Mouse (Mus musculus) CH12.LX (cell line): ENCODE results near the gene Arrb1.

ENCODE experiments used
- BHLHE40 ChIP-seq: IDR thresholded peaks from 2 replicates; pipeline ENCODE4 v1.6.1; 2011; ENCODE audit warnings: mild to moderate bottlenecking, low read depth, low read length, improper control_type of control experiment
- PAX5 ChIP-seq: IDR thresholded peaks from 2 replicates; pipeline ENCODE4 v1.6.1; 2012; ENCODE audit warnings: low read length, inconsistent platforms, mixed read lengths
- POLR2A ChIP-seq: IDR thresholded peaks from 2 replicates; pipeline ENCODE4 v1.6.1; 2011; ENCODE audit warnings: low read depth, mild to moderate bottlenecking, improper control_type of control experiment, low read length
- POLR2AphosphoS2 ChIP-seq: IDR thresholded peaks from 2 replicates; pipeline ENCODE4 v1.6.1; 2011; ENCODE audit warnings: low read depth, low read length, improper control_type of control experiment
- UBTF ChIP-seq: IDR thresholded peaks from 2 replicates; pipeline ENCODE4 v1.6.1; 2012; ENCODE audit warnings: low read depth, mild to moderate bottlenecking, inconsistent platforms, low read length, improper control_type of control experiment, moderate library complexity
- ZC3H11A ChIP-seq: IDR thresholded peaks from 2 replicates; pipeline ENCODE4 v1.6.1; 2012; ENCODE audit warnings: low read depth, mild to moderate bottlenecking, inconsistent platforms, low read length, improper control_type of control experiment
- ZKSCAN1 ChIP-seq: IDR thresholded peaks from 2 replicates; pipeline ENCODE4 v1.6.1; 2012; ENCODE audit warnings: low read depth, inconsistent platforms, low read length, improper control_type of control experiment, borderline replicate concordance

GRCm38 (mm10) chr7:99547584-99548487, 12.6 kb downstream of the Arrb1 start:
- TF ChIP-seq BHLHE40 (no peak), POLR2A (no peak), ZC3H11A (no peak), ZKSCAN1 (no peak), POLR2AphosphoS2 (no peak), UBTF (no peak), PAX5 (no peak)
